Mouse (Mus musculus): ENCODE results near the gene Ccdc162.

- TF ChIP-seq MAFK (IDR thresholded peaks at IDR 0.05; ENCODE audit: insufficient read depth, low read depth, low read length) (no peak), ZC3H11A (IDR thresholded peaks at IDR 0.05; ENCODE audit: borderline replicate concordance, low read depth, low read length) (no peak), CHD2 (IDR thresholded peaks at IDR 0.05; ENCODE audit: low read depth, low read length) (no peak), HCFC1 (IDR thresholded peaks at IDR 0.05; ENCODE audit: borderline replicate concordance, insufficient read depth, low read length) (no peak), ZNF384 (IDR thresholded peaks at IDR 0.05; ENCODE audit: low read depth, low read length) (no peak)
Measured at GRCm38 (mm10) chr10:41746554-41746953, 30.1 kb upstream of the Ccdc162 start.

Data from ES-E14 (cell line).